Comparison of ENCODE assay signal across 10 mouse cellular contexts in the genomic region with DNA sequence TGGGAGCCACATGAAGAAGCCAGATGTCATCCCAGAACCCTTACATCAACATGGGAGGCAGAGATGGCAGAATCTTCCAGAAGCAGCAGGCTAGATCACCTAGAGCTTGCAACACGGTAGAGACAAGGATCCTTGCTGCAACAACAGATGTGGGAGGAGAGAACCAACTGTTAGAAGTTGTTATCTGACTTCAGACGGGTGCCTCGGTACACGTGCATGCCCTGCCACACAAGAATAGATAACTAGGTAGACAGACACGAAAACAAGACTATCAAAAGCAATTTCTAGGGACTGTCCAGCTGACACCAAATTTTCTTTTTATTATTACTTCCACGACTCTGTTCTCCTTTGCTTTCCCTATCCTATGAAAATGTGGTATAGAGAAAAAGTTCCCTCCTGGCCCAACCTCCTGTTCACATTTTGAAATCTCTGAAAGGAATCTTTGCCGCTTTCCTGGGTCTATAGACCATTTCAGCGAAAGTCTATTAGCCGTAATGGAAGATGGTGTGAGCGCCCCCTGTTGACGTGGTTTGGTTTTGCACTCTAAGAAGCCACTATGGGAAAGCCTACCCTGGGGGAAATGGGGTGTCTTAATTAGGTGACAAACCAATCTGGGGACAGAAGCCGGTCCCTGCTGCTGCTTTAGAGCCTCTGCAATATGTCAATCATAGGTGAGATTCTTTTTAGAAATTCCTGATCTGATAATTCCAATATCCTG. TPM values are rescaled to one million over a fixed set of nuclear protein-coding genes. Genes with fewer than 3 reads are reported as not detected.
DNase-seq lines count a peak whose midpoint lies in the region; ATAC-seq lines count a peak whose summit lies in the region.
"Had no signal": no experiment of that assay in that cellular context is flagged by ENCODE, and none has a peak within 500 bp of the region (broad histone marks: within the 10 kb centered on the region; RNA-seq: fewer than 3 reads in every experiment).

No protein-coding gene starts in this region.

- peak; percentile 83 for ATAC-seq in liver, embryonic 12.5 days
- ATAC-seq in heart, embryonic 12.5 days (ENCODE audit: insufficient number of reproducible peaks, low FRiP score) = no peak

- H3K9me3 ChIP-seq in liver, embryonic 12.5 days (replicated peaks) = peaks cover 4% of the 10 kb centered on the region
- peaks cover 3% of the 10 kb centered on the region for H3K9me3 ChIP-seq in heart, embryonic 12.5 days (replicated peaks)
- H3K9me3 ChIP-seq: stomach, embryonic 15.5 days had no signal

- 20% methylated on average over 12 of the region's 12 CpGs for WGBS in liver, embryonic 12.5 days (ENCODE audit: insufficient replicate concordance)
- 28% methylated on average over 12 of the region's 12 CpGs for WGBS in heart, embryonic 12.5 days

- H3K4me1 ChIP-seq in liver, embryonic 12.5 days = peaks cover 20% of the 10 kb centered on the region
- H3K4me1 ChIP-seq in heart, embryonic 12.5 days (replicated peaks) = peaks cover 4% of the 10 kb centered on the region
- H3K4me1 ChIP-seq: stomach, embryonic 15.5 days had no signal

- H3K4me3 ChIP-seq in liver, embryonic 12.5 days = no peak overlapping the region
- H3K4me3 ChIP-seq in heart, embryonic 12.5 days = no peak overlapping the region
- H3K4me3 ChIP-seq: erythroblast, embryonic 14.5 days; stomach, embryonic 15.5 days had no signal

- peak overlapping the region; percentile 49 for H3K27ac ChIP-seq in liver, embryonic 12.5 days
- no peak overlapping the region for H3K27ac ChIP-seq in heart, embryonic 12.5 days (ENCODE audit: poor library complexity, severe bottlenecking)
- H3K27ac ChIP-seq: stomach, embryonic 15.5 days had no signal

- no peak overlapping the region for H3K9ac ChIP-seq in liver, embryonic 12.5 days
- no peak overlapping the region for H3K9ac ChIP-seq in heart, embryonic 12.5 days
- H3K9ac ChIP-seq: stomach, embryonic 15.5 days had no signal

- H3K27me3 ChIP-seq in liver, embryonic 12.5 days (replicated peaks) = no peaks in the 10 kb centered on the region
- H3K27me3 ChIP-seq in heart, embryonic 12.5 days (replicated peaks) = no peaks in the 10 kb centered on the region
- H3K27me3 ChIP-seq: stomach, embryonic 15.5 days had no signal

- intact Hi-C loops in heart, postnatal 14 days (cut with DNase I) = no loop called here

- H3K36me3 ChIP-seq in liver, embryonic 12.5 days = no peaks in the 10 kb centered on the region
- no peaks in the 10 kb centered on the region for H3K36me3 ChIP-seq in heart, embryonic 12.5 days
- H3K36me3 ChIP-seq: stomach, embryonic 15.5 days had no signal

- peak; percentile 40 to 55 for DNase-seq in heart, postnatal 14 days
- no peak for DNase-seq in heart, adult 8-10 months (ENCODE audit: low spot score)
- DNase-seq in urinary bladder, postnatal 25 days (ENCODE audit: low spot score) = peak; percentile 31
- DNase-seq in urinary bladder, adult 2 months (ENCODE audit: low spot score) = no peak
- peak; percentile 66 to 72 for DNase-seq in cerebellum, postnatal 10 days
- DNase-seq in spleen, adult 12 weeks (ENCODE audit: low spot score) = peak; percentile 60

- H3K4me2 ChIP-seq in liver, embryonic 12.5 days = peak overlapping the region; percentile 41
- H3K4me2 ChIP-seq in heart, embryonic 12.5 days = no peak overlapping the region
- H3K4me2 ChIP-seq: stomach, embryonic 15.5 days had no signal

RNA-seq across cellular contexts. Expression of gene Srsf10, which starts 38.5 kb away (rescaled TPM):
- 10 to 100 TPM; 48.1 to 59.7 TPM for total RNA-seq in heart, postnatal 14 days (2021)
- 10 to 100 TPM; 33.2 to 42.3 (median 37.9) TPM for total RNA-seq in heart, adult 8-10 months (2022)
- 50.8 and 61.7 TPM in 2 replicates for polyA plus RNA-seq in urinary bladder, adult 2 months (2012; rRNA removed)
- 157 TPM in 2 replicates for polyA plus RNA-seq in liver, embryonic 12.5 days (2016; fragmentation: Nextera tagmentation; extraction: Ambion mirVana)
- polyA plus RNA-seq in heart, embryonic 12.5 days (2016; fragmentation: Nextera tagmentation; extraction: Ambion mirVana) = 178 and 189 TPM in 2 replicates

RNA-seq across cellular contexts. Expression of gene Pnrc2, which starts 56.6 kb away (rescaled TPM):
- total RNA-seq in heart, postnatal 14 days (2021) = 10 to 100 TPM; 79.0 to 84.8 TPM
- total RNA-seq in heart, adult 8-10 months (2022) = 10 to 100 TPM; 51.2 to 75.7 (median 66.5) TPM
- polyA plus RNA-seq in urinary bladder, adult 2 months (2012; rRNA removed) = 100 and 122 TPM in 2 replicates
- polyA plus RNA-seq in liver, embryonic 12.5 days (2016; fragmentation: Nextera tagmentation; extraction: Ambion mirVana) = 91.1 and 98.9 TPM in 2 replicates
- polyA plus RNA-seq in heart, embryonic 12.5 days (2016; fragmentation: Nextera tagmentation; extraction: Ambion mirVana) = 124 and 131 TPM in 2 replicates

RNA-seq across cellular contexts. Expression of gene Myom3, which starts 57.5 kb away (rescaled TPM):
- total RNA-seq in heart, postnatal 14 days (2021) = 1 to 10 TPM in 1 of 2 experiments, under 1 TPM in 1; 0.61 to 1.1 TPM
- 1 to 10 TPM in 3 of 4 experiments, under 1 TPM in 1; 0.84 to 2.7 (median 1.6) TPM for total RNA-seq in heart, adult 8-10 months (2022)
- 0.21 and 0.25 TPM in 2 replicates for polyA plus RNA-seq in urinary bladder, adult 2 months (2012; rRNA removed)
- polyA plus RNA-seq in liver, embryonic 12.5 days (2016; fragmentation: Nextera tagmentation; extraction: Ambion mirVana) = 0.11 and 0.18 TPM in 2 replicates
- 0.08 and 0.17 TPM in 2 replicates for polyA plus RNA-seq in heart, embryonic 12.5 days (2016; fragmentation: Nextera tagmentation; extraction: Ambion mirVana)
- polyA plus RNA-seq: erythroblast, embryonic 14.5 days had no signal

Comparison
In these comparisons a context has a peak if more than half of its experiments do, and no peak if none do; other contexts are left out.
1. DNase-seq: peak in heart, postnatal 14 days (2 of 2), urinary bladder, postnatal 25 days (single experiment), cerebellum, postnatal 10 days (2 of 2) and spleen, adult 12 weeks (single experiment); none in heart, adult 8-10 months (single experiment) and urinary bladder, adult 2 months (single experiment).